Mouse (Mus musculus) forebrain, postnatal 0 days (tissue): ENCODE results near the gene Tomm22. TPM values are rescaled to one million over a fixed set of nuclear protein-coding genes. Genes with fewer than 3 reads are reported as not detected.

Source experiments
- ATAC-seq: fragments of 200-750 bp; cut with Nextera tagmentation; 2 replicates; pipeline ENCODE4 v1.8.0; 2017; ENCODE audit warnings: mild to moderate bottlenecking, moderate library complexity
- DNase-seq: peaks from one replicate; pipeline ENCODE4 v3.0.0-alpha.2; 2015
- H3K27ac ChIP-seq: fragments of 300-500 bp; sonication (generic); 2 replicates; pipeline ENCODE4 v1.5.1; 2014; ENCODE audit warnings: low read depth, mild to moderate bottlenecking, antibody characterized with exemption, low read length, moderate library complexity, mixed read lengths
- H3K27me3 ChIP-seq: fragments of 300-500 bp; sonication (generic); 2 replicates; pipeline ENCODE4 v1.6.1; 2014; ENCODE audit warnings: mild to moderate bottlenecking, low read length, mixed read lengths; ENCODE audit not compliant: insufficient read depth
- H3K36me3 ChIP-seq: fragments of 300-500 bp; sonication (generic); 2 replicates; pipeline ENCODE4 v1.6.1; 2014; ENCODE audit warnings: mild to moderate bottlenecking, moderate library complexity; ENCODE audit not compliant: insufficient read depth
- H3K4me1 ChIP-seq: fragments of 300-500 bp; sonication (generic); 2 replicates; pipeline ENCODE4 v1.6.1; 2014; ENCODE audit warnings: antibody characterized with exemption; ENCODE audit not compliant: insufficient read depth
- H3K4me2 ChIP-seq: fragments of 300-500 bp; sonication (generic); 2 replicates; pipeline ENCODE4 v1.6.1; 2014; ENCODE audit warnings: low read depth, mild to moderate bottlenecking, moderate library complexity
- H3K4me3 ChIP-seq: fragments of 300-500 bp; sonication (generic); 2 replicates; pipeline ENCODE4 v1.5.1; 2014; ENCODE audit warnings: low read depth, low read length, mixed read lengths
- H3K9ac ChIP-seq: fragments of 300-500 bp; sonication (generic); 2 replicates; pipeline ENCODE4 v1.6.1; 2014; ENCODE audit warnings: mild to moderate bottlenecking
- H3K9me3 ChIP-seq: fragments of 300-500 bp; sonication (generic); 2 replicates; pipeline ENCODE4 v1.6.1; 2016; ENCODE audit warnings: low read length
- CTCF ChIP-seq: sonication (generic); IDR thresholded peaks from 2 replicates; pipeline ENCODE4 v1.5.1; 2016; ENCODE audit warnings: antibody characterized with exemption, control low read depth, low read depth
- WGBS: fragments of 180-500 bp; shearing (Covaris S2); extraction: QIAGEN DNeasy Blood & Tissue Kit; methylation state at CpG from one replicate; pipeline ENCODE4 v1.1.7; 2014; 5-methylcytosine and 5-hydroxymethylcytosine counted together
- polyA plus RNA-seq: library from polyadenylated mRNA; unstranded; fragments of >200 nt; fragmentation: Nextera tagmentation; extraction: Ambion mirVana; gene quantifications from 2 replicates; pipeline ENCODE4 v1.2.1, GENCODE M21; 2015
- total RNA-seq: library from RNA; depleted of rRNA; stranded (reverse); fragments of >200 nt; gene quantifications from 2 replicates; pipeline ENCODE4 v1.2.3, GENCODE M21; 2014

Tomm22 gene
- total and polyA plus RNA-seq, 2 experiments from 2014 or later = 132 to 248 TPM

DNA sequence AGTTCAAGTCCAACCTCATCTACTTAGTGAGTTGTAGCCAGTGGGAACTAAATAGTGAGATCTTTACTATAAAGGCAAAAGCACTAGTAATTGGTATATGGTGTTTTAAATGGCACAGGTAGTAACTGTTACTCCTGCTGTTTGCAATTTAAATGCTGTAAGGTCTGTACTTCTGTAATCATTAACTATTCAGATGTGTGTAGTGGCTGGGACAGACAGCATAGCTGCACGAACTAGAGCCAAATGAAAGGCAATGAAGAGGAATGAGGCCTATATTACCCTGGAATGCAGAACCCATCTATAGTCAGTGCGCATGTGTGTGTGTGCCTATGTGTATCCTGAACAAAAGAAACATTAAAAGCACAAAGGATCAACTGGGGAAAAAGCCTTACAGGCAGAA is 7.3 kb downstream of the Tomm22 start:
- no peak overlapping the region for H3K4me2 ChIP-seq
- H3K9me3 ChIP-seq = no peaks in the 10 kb centered on the region
- peaks cover 37% of the 10 kb centered on the region for H3K36me3 ChIP-seq
- H3K4me3 ChIP-seq = no peak overlapping the region
- DNase-seq (no peak), ATAC-seq (no peak)
- H3K27me3 ChIP-seq = no peaks in the 10 kb centered on the region
- TF ChIP-seq CTCF = no peak
- H3K4me1 ChIP-seq = no peaks in the 10 kb centered on the region
- H3K27ac ChIP-seq = no peak overlapping the region
- no peak overlapping the region for H3K9ac ChIP-seq
- 86% methylated on average over 2 of the region's 2 CpGs for WGBS

DNA sequence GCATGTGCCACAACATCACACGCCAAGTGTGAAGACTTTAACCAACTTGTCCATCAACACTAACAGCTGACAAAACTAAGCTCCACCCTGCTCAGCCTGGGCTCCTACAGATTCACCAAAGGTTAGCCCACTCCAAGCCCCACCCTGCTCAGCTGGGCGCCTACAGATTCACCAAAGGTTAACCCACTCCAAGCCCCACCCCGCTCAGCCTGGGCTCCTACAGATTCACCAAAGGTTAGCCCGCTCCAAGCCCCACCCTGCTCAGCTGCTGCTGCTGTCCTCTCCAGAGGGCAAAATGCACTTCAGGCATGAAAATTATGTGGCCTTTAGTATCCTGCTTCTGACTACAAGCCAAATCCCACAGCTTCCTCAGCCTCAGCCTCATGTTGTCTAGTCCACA is 11.3 kb downstream of the Tomm22 start:
- Histone ChIP-seq H3K4me3 (no peak overlapping the region), H3K4me1 (peaks cover 31% of the 10 kb centered on the region), H3K36me3 (0 out of 2 replicates have a peak, but pooled peaks cover 2% of the 10 kb centered on the region), H3K4me2 (no peak overlapping the region), H3K27ac (no peak overlapping the region), H3K27me3 (no peaks in the 10 kb centered on the region), H3K9ac (no peak overlapping the region), H3K9me3 (no peaks in the 10 kb centered on the region)
- no peak for TF ChIP-seq CTCF
- DNase-seq (no peak), ATAC-seq (no peak)
- WGBS = 85% methylated on average over 4 of the region's 4 CpGs

DNA sequence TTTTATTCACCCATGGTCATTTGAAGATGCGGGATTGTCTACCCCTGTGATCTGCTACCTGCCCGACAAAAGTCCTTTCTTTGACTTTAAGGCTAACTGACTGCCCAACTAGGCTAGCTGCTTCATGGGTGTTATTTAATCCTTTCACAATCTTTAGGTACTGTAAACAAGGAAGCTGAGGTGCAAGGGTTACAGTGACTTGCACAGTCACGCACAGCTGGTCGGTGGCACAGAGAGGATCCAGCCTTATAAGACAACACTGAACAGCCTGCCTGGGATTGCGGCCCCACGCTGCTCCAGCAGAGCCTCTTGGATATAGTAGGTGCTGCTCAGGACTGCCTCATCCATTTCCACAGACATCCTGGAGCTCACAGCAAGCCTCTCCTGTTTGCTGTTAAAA is 12.5 kb downstream of the Tomm22 start:
- ATAC-seq = no peak
- Histone ChIP-seq H3K9me3 (no peaks in the 10 kb centered on the region), H3K4me3 (no peak overlapping the region), H3K27me3 (no peaks in the 10 kb centered on the region), H3K27ac (no peak overlapping the region), H3K36me3 (no peaks in the 10 kb centered on the region), H3K9ac (no peak overlapping the region), H3K4me2 (peak overlapping the region; percentile 70), H3K4me1 (peaks cover 31% of the 10 kb centered on the region)
- WGBS = 86% methylated on average over 6 of the region's 6 CpGs
- DNase-seq = no peak
- TF ChIP-seq CTCF = no peak

DNA sequence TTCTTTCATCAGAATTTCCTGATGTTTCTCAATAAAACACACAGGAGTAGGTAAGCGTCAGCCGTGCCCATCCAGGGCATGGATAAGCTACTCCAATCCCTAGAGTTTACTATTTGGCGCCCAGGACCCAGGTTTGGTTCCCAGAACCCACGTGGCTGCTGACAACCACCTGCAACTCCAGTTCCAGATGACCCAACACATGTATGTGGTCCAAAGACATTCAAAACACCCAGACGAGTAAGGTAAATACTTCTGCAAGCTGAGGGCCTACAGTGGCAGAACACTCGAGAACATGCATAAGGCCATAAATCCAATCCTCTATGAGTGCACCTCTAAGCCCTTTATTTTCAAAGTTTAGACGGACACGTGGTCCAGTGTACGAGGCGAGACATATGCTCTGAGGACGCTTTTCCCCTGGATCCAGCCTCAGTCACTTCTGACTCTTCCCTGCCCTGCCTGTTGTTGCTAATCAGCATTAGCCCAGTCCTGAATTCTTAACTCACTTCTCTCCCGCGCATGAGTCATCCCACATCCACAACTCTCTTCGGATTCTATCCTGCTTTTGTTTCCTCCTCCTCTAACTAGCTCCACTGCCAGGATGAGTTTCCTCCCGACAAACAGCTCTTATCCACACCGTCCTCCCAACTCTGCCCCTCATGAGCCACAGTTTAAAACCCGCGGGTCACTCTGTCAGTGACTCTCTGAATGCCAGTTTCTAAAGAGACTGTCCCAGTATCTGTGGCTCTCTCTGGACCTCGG is 13.2 kb downstream of the Tomm22 start:
- Histone ChIP-seq H3K4me2 (peak overlapping the region; percentile 70), H3K36me3 (no peaks in the 10 kb centered on the region), H3K27ac (no peak overlapping the region), H3K9ac (peak overlapping the region; percentile 71), H3K9me3 (no peaks in the 10 kb centered on the region), H3K4me3 (peak overlapping the region; percentile 71), H3K4me1 (peaks cover 31% of the 10 kb centered on the region), H3K27me3 (no peaks in the 10 kb centered on the region)
- WGBS = 68% methylated on average over 19 of the region's 19 CpGs
- ATAC-seq = no peak
- TF ChIP-seq CTCF = no peak
- no peak for DNase-seq

DNA sequence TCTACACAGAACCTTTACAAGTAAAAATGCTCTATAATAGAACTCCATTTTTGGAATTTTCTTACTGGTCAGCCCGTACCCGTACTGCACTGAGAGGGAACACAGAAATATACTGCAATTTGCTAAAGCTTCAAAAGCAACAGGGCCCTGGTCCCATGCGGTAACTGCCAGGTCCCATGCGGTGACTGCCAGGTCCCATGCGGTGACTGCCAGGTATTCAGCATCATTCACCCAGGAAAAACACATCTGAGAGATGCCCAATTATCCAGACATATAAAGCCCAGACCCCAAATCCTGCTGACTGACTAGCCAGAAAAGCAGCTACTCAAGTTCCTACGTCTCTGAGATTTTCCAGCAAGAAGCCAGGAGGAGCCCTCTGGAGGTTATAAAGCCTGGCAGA is 14.0 kb downstream of the Tomm22 start:
- 52% methylated on average over 6 of the region's 6 CpGs for WGBS
- DNase-seq = no peak
- Histone ChIP-seq H3K9me3 (no peaks in the 10 kb centered on the region), H3K27me3 (no peaks in the 10 kb centered on the region), H3K4me2 (peak overlapping the region; percentile 70), H3K27ac (no peak overlapping the region), H3K36me3 (no peaks in the 10 kb centered on the region), H3K9ac (peak overlapping the region; percentile 71), H3K4me1 (peaks cover 31% of the 10 kb centered on the region), H3K4me3 (peak overlapping the region; percentile 71)
- TF ChIP-seq CTCF = no peak
- no peak for ATAC-seq

DNA sequence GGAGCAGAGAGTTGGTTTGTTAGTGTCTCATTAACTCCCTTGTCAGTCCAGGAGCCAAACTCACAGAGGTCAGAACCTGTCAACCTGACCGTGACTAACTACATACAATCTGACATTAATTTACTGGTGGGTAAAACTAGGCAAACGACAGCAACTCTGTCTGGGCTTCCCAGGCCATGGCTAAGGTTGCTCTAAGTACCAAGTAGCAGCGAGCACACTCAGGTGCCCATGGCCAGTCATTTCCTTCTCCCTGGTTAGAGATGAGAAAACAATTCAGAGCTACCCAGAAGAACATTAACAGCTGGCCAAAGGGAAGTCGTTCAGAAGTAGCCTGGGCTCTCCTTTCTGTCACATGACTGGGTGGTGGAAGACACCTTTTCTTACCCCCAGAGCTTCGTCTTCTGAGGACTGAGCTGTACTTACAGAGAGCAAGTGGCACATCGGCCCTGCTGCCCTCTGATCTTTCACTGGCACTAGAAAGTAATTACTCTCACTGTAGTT is 14.5 kb downstream of the Tomm22 start:
- Histone ChIP-seq H3K27ac (no peak overlapping the region), H3K4me3 (peak overlapping the region; percentile 71), H3K9ac (peak overlapping the region; percentile 71), H3K4me2 (peak overlapping the region; percentile 70), H3K4me1 (peaks cover 31% of the 10 kb centered on the region), H3K9me3 (no peaks in the 10 kb centered on the region), H3K36me3 (no peaks in the 10 kb centered on the region), H3K27me3 (no peaks in the 10 kb centered on the region)
- ATAC-seq (no peak), DNase-seq (no peak)
- no peak for TF ChIP-seq CTCF
- WGBS = 38% methylated on average over 6 of the region's 6 CpGs

DNA sequence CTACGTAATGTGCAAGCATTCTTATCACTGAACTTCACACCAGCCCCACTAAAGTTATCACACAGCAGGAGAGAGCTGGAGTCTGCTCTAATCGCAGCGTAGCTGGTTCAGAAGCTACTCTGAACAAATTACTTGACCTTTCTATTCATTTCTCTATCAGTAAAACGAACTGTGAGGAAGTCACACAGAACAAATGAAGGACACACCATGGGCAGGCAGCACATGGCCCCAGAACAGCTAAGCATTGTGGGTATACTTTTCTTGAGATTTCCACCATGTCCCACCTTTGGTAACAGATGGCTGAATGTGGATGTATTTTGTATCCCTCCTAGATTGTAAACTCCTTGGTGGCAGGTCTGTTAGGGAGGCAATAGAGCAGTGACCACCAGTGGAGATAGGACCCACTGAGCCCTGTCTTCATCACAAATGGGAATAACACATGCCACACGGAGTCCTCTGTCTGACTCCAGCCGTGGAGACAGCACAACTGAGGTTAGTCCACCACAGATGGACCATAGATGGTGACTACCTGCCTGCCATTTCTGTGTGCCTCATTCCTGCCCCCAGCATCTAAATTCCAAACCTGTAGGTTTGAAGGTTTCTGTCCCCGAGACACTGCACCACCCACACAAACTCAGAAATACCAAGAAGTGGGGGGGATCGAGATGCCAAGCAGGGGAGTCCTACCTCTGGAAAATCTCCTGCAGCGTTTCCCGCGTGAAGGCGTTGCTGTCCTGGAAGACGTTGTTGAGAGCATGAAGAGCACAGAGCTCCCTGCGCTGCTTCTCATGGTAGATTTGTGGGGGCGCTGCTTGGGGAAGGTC is 15.6 kb downstream of the Tomm22 start:
- 12% methylated on average over 15 of the region's 15 CpGs for WGBS
- ATAC-seq (no peak), DNase-seq (no peak)
- no peak for TF ChIP-seq CTCF
- H3K27me3 ChIP-seq = no peaks in the 10 kb centered on the region
- peak overlapping the region; percentile 71 for H3K9ac ChIP-seq
- H3K4me2 ChIP-seq = peak overlapping the region; percentile 70
- H3K9me3 ChIP-seq = no peaks in the 10 kb centered on the region
- H3K27ac ChIP-seq = no peak overlapping the region
- no peaks in the 10 kb centered on the region for H3K36me3 ChIP-seq
- peak overlapping the region; percentile 71 for H3K4me3 ChIP-seq
- H3K4me1 ChIP-seq = peaks cover 31% of the 10 kb centered on the region
